Mouse (Mus musculus) liver, embryonic 14.5 days (tissue): Measurements from ENCODE around the gene Rap2a. TPM values are rescaled to one million over a fixed set of nuclear protein-coding genes. Genes with fewer than 3 reads are reported as not detected.

ENCODE experiments used
- ATAC-seq: fragments of 200-750 bp; cut with Nextera tagmentation; 2 replicates; pipeline ENCODE4 v1.8.0; 2017; ENCODE audit warnings: moderate number of reproducible peaks, mild to moderate bottlenecking, moderate library complexity; ENCODE audit not compliant: insufficient read depth
- DNase-seq, 3 experiments: peaks; one replicate each; pipeline ENCODE4 v3.0.0-alpha.2; 2012 to 2013; ENCODE audit warnings: low read depth in 3 of 3, low spot score in 3 of 3
- H3K27ac ChIP-seq: fragments of 300-500 bp; sonication (generic); 2 replicates; pipeline ENCODE4 v1.5.1; 2014; ENCODE audit warnings: moderate library complexity, mild to moderate bottlenecking, control low read depth, inconsistent platforms
- H3K27me3 ChIP-seq: fragments of 300-500 bp; sonication (generic); 2 replicates; pipeline ENCODE4 v1.6.1; 2014; ENCODE audit warnings: mild to moderate bottlenecking, low read length, moderate library complexity; ENCODE audit not compliant: control insufficient read depth, insufficient read depth
- H3K36me3 ChIP-seq: fragments of 300-500 bp; sonication (generic); replicated peaks from 2 replicates; pipeline ENCODE4 v1.6.1; 2014; ENCODE audit warnings: low read depth; ENCODE audit not compliant: control insufficient read depth, insufficient read depth
- H3K4me1 ChIP-seq, 2 experiments: fragments of 200-500 bp in 1 of 2; fragments of 300-500 bp in 1 of 2; sonication (generic) in 1 of 2; replicated peaks; 2 replicates each; pipeline ENCODE4 v1.6.1; 2012 to 2014; ENCODE audit warnings: antibody characterized with exemption in 1 of 2, inconsistent platforms in 1 of 2, low read length in 1 of 2; ENCODE audit not compliant: control insufficient read depth in 2 of 2, insufficient read depth in 2 of 2
- H3K4me2 ChIP-seq: fragments of 300-500 bp; sonication (generic); 2 replicates; pipeline ENCODE4 v1.6.1; 2014; ENCODE audit warnings: low read depth, mild to moderate bottlenecking, control low read depth, moderate library complexity
- H3K4me3 ChIP-seq, 2 experiments: fragments of 200-500 bp in 1 of 2; fragments of 300-500 bp in 1 of 2; sonication (generic) in 1 of 2; 2 replicates each; pipeline ENCODE4 v1.5.1; 2012 to 2014; ENCODE audit warnings: low read depth in 2 of 2, low read length in 2 of 2, mild to moderate bottlenecking in 2 of 2, control low read depth in 1 of 2, inconsistent platforms in 1 of 2, moderate library complexity in 1 of 2; ENCODE audit not compliant: insufficient read depth in 1 of 2
- H3K9ac ChIP-seq: fragments of 300-500 bp; sonication (generic); replicated peaks from 2 replicates; pipeline ENCODE4 v1.6.1; 2014; ENCODE audit warnings: mild to moderate bottlenecking, control low read depth, moderate library complexity
- H3K9me3 ChIP-seq: fragments of 300-500 bp; sonication (generic); 2 replicates; pipeline ENCODE4 v1.6.1; 2016; ENCODE audit warnings: low read length, mixed read lengths; ENCODE audit not compliant: control insufficient read depth
- CTCF ChIP-seq: IDR thresholded peaks from 2 replicates; pipeline ENCODE4 v1.5.1; 2016; ENCODE audit warnings: antibody characterized with exemption, low read depth, control low read depth
- EP300 ChIP-seq: IDR thresholded peaks from 2 replicates; pipeline ENCODE4 v1.6.1; 2016; ENCODE audit warnings: antibody characterized with exemption, low read depth
- WGBS: fragments of 180-500 bp; shearing (Covaris S2); extraction: QIAGEN DNeasy Blood & Tissue Kit; methylation state at CpG from one replicate; pipeline ENCODE4 v1.1.7; 2014; ENCODE audit not compliant: insufficient replicate concordance; 5-methylcytosine and 5-hydroxymethylcytosine counted together
- polyA plus RNA-seq, 2 experiments: library from polyadenylated mRNA; depleted of rRNA in 1 of 2; stranded (reverse) in 1 of 2; unstranded in 1 of 2; fragments of >200 nt; fragmentation: Nextera tagmentation in 1 of 2; extraction: Ambion mirVana in 1 of 2; gene quantifications; 2 replicates each; pipeline versions ENCODE4 v1.2.1 to v1.2.3; 2012 to 2014

The Rap2a gene
- 2.4 and 2.5 TPM in 2 replicates for polyA plus RNA-seq (2012; rRNA removed)
- 2.1 and 2.8 TPM in 2 replicates for polyA plus RNA-seq (2014; fragmentation: Nextera tagmentation; extraction: Ambion mirVana)

GRCm38 (mm10) chr14:120477982-120478568 is at the start of gene Rap2a:
Rap2a (plus strand) TSS chr14:120478444.
- no peaks in the 10 kb centered on the region for H3K9me3 ChIP-seq
- peak; percentile 82 for ATAC-seq
- H3K4me1 ChIP-seq, result 0 out of 4 replicates have a peak, but pooled peaks cover 0 to 3% of the 10 kb centered on the region in 2 experiments
- WGBS, result under 1% methylated on average over 67 of the region's 78 CpGs
- TF ChIP-seq CTCF, result 0 out of 2 replicates have a peak, but pooled peaks have one; percentile 4
- no peak; the same call in 1 of the 2 replicates for TF ChIP-seq EP300
- H3K9ac ChIP-seq, result peak within 1 kb of the TSS; percentile 56
- H3K27ac ChIP-seq, result peak within 1 kb of the TSS; percentile 72
- H3K4me3 ChIP-seq, result peak within 1 kb of the TSS; percentile 57 to 77
- DNase-seq, result peak; percentile 75 to 80 (median 80)
- no peaks in the 10 kb centered on the region for H3K36me3 ChIP-seq
- H3K4me2 ChIP-seq, result peak within 1 kb of the TSS; percentile 89
- peaks cover 8% of the 10 kb centered on the region for H3K27me3 ChIP-seq

- ATAC-seq (no peak), DNase-seq (no peak)
- no peaks in the 10 kb centered on the region for H3K9me3 ChIP-seq
- no peak overlapping the region for H3K4me2 ChIP-seq
- H3K4me1 ChIP-seq, result no peaks in the 10 kb centered on the region
- H3K27me3 ChIP-seq, result no peaks in the 10 kb centered on the region
- no peak overlapping the region for H3K27ac ChIP-seq
- TF ChIP-seq EP300 (no peak), CTCF (no peak)
- WGBS, result 61% methylated on average over 5 of the region's 5 CpGs
- no peaks in the 10 kb centered on the region for H3K36me3 ChIP-seq
- H3K4me3 ChIP-seq, result no peak overlapping the region
- H3K9ac ChIP-seq, result no peak overlapping the region
Measured at GRCm38 (mm10) chr14:120428497-120428896, 49.7 kb upstream of the Rap2a start.

DNA sequence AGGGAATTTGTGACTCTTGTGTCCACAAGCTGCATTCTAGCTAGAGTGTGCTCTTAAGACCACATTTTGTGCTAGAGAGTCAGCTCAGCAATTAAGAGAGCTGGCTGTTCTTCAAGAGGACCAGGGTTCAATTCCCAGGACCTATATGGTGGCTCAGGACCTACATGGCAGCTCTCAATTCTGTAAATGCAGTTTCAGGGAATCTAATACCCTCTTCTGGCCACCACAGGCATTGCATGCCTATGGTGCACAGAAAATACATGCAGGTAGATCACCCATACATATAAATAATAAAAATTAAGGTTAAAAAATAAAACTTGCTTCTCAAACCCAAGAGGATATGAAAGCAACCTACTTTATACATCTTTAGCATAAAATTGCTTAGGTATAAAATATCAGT is 45.5 kb upstream of the Rap2a start:
- H3K27me3 ChIP-seq, result no peaks in the 10 kb centered on the region
- no peaks in the 10 kb centered on the region for H3K9me3 ChIP-seq
- TF ChIP-seq EP300 (no peak), CTCF (no peak)
- ATAC-seq (no peak), DNase-seq (no peak)
- H3K4me1 ChIP-seq, result no peaks in the 10 kb centered on the region
- no peak overlapping the region for H3K4me3 ChIP-seq
- no peaks in the 10 kb centered on the region for H3K36me3 ChIP-seq
- H3K9ac ChIP-seq, result no peak overlapping the region
- H3K27ac ChIP-seq, result no peak overlapping the region
- H3K4me2 ChIP-seq, result no peak overlapping the region

- Histone ChIP-seq H3K4me2 (no peak overlapping the region), H3K36me3 (no peaks in the 10 kb centered on the region), H3K4me3 (no peak overlapping the region), H3K27me3 (no peaks in the 10 kb centered on the region), H3K9me3 (no peaks in the 10 kb centered on the region), H3K9ac (no peak overlapping the region), H3K27ac (no peak overlapping the region), H3K4me1 (no peaks in the 10 kb centered on the region)
- 54% methylated on average over 8 of the region's 8 CpGs for WGBS
- DNase-seq (no peak), ATAC-seq (no peak)
- TF ChIP-seq EP300 (no peak), CTCF (no peak)
Measured at GRCm38 (mm10) chr14:120433931-120434398, 44.3 kb upstream of the Rap2a start.

DNA sequence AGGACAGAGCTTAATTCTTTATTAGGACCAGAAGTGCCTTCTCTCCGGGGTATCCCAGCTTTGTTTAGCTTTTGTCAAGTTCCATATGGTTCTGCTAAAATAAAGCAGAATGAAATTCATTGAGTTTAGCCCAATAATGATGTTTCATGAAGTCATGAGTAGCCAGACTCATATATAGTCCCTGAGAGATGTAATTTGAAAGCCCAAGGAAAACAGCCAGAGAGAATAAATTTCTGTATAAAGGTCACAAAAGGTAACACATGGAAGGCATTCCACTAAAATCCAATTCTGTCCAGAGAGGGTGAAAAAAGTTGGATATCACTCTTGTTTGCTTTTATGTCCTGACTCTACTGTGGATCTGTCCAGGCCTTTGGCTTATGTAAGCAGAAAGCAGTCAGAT is 43.4 kb upstream of the Rap2a start:
- H3K4me1 ChIP-seq, result no peaks in the 10 kb centered on the region
- H3K9ac ChIP-seq, result no peak overlapping the region
- no peak overlapping the region for H3K4me3 ChIP-seq
- DNase-seq (no peak), ATAC-seq (no peak)
- H3K36me3 ChIP-seq, result no peaks in the 10 kb centered on the region
- no peak overlapping the region for H3K27ac ChIP-seq
- TF ChIP-seq EP300 (no peak), CTCF (no peak)
- no peak overlapping the region for H3K4me2 ChIP-seq
- no peaks in the 10 kb centered on the region for H3K9me3 ChIP-seq
- no peaks in the 10 kb centered on the region for H3K27me3 ChIP-seq
- WGBS, result 63% methylated on average over 1 of the region's 1 CpGs
